Mouse (Mus musculus) neural tube, embryonic 15.5 days (tissue): ENCODE data around the gene Olfr691. TPM values are rescaled to one million over a fixed set of nuclear protein-coding genes. Genes with fewer than 3 reads are reported as not detected.
A peak's percentile ranks its signal among the peaks of the same experiment; 100 is the strongest.
"Not testable (repeated sequence)": the region's sequence is repeated elsewhere in the genome, so short reads cannot be mapped to it uniquely, and the experiment has no call there.

Source experiments
- ATAC-seq: fragments of 200-750 bp; cut with Nextera tagmentation; 2 replicates; pipeline ENCODE4 v1.8.0; 2017; ENCODE audit warnings: mild to moderate bottlenecking, moderate TSS enrichment, moderate library complexity; ENCODE audit not compliant: low FRiP score
- H3K27ac ChIP-seq: fragments of 300-500 bp; sonication (generic); replicated peaks from 2 replicates; pipeline ENCODE4 v1.5.1; 2015; ENCODE audit warnings: mild to moderate bottlenecking, inconsistent platforms
- H3K27me3 ChIP-seq: fragments of 300-500 bp; sonication (generic); replicated peaks from 2 replicates; pipeline ENCODE4 v1.6.1; 2015; ENCODE audit warnings: inconsistent platforms
- H3K36me3 ChIP-seq: fragments of 300-500 bp; sonication (generic); 2 replicates; pipeline ENCODE4 v1.6.1; 2015; ENCODE audit warnings: inconsistent platforms
- H3K4me1 ChIP-seq: fragments of 300-500 bp; sonication (generic); 2 replicates; pipeline ENCODE4 v1.6.1; 2015; ENCODE audit warnings: inconsistent platforms
- H3K4me2 ChIP-seq: fragments of 300-500 bp; sonication (generic); 2 replicates; pipeline ENCODE4 v1.6.1; 2015; ENCODE audit warnings: inconsistent platforms, mild to moderate bottlenecking, moderate library complexity
- H3K4me3 ChIP-seq: fragments of 300-500 bp; sonication (generic); replicated peaks from 2 replicates; pipeline ENCODE4 v1.5.1; 2015; ENCODE audit warnings: mild to moderate bottlenecking, inconsistent platforms
- H3K9ac ChIP-seq: fragments of 300-500 bp; sonication (generic); replicated peaks from 2 replicates; pipeline ENCODE4 v1.6.1; 2015; ENCODE audit warnings: mild to moderate bottlenecking, inconsistent platforms
- H3K9me3 ChIP-seq: fragments of 300-500 bp; sonication (generic); replicated peaks from 2 replicates; pipeline ENCODE4 v1.6.1; 2016; ENCODE audit warnings: inconsistent platforms
- whole genome bisulfite sequencing: fragments of 180-500 bp; shearing (Covaris S2); methylation state at CpG from one replicate; pipeline ENCODE4 v1.1.7; 2015; ENCODE audit warnings: mixed read lengths; 5-methylcytosine and 5-hydroxymethylcytosine counted together
- polyA plus RNA-seq: library from polyadenylated mRNA; unstranded; fragments of >200 nt; fragmentation: Nextera tagmentation; extraction: Ambion mirVana; gene quantifications from 2 replicates; pipeline ENCODE4 v1.2.1, GENCODE M21; 2015

Gene Olfr691
- polyA plus RNA-seq: 0.23 and 0.26 TPM in 2 replicates

DNA sequence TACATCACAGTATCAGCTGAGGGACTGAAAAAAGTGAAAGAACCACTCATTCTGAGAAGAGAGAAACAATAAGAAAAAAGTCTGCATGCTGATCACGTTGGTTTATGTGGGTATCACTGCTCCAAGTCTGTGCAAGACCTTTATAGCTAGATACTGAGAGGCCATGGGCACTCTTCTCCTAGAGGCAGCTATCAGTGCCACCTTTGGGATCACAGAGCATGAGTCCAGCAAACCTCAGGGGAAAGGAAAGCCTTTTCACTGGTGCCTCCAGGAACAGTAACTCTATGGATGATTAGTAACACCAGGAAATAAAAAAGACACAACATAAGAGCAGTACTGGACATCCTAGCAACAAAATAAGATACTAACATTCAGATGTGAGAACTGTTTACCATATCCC is at the start of gene Olfr691:
Gene Olfr691 (minus strand): TSS at position 101 of the 400 bp plus-strand sequence.
- no peaks in the 10 kb centered on the region for H3K9me3 ChIP-seq
- no peaks in the 10 kb centered on the region for H3K4me1 ChIP-seq
- H3K27ac ChIP-seq: no peak within 1 kb of the TSS
- H3K9ac ChIP-seq: no peak within 1 kb of the TSS
- WGBS: 57% methylated on average over 1 of the region's 1 CpGs
- H3K4me2 ChIP-seq: no peak within 1 kb of the TSS
- H3K27me3 ChIP-seq: no peaks in the 10 kb centered on the region
- no peak for ATAC-seq
- H3K36me3 ChIP-seq: no peaks in the 10 kb centered on the region
- H3K4me3 ChIP-seq: no peak within 1 kb of the TSS

DNA sequence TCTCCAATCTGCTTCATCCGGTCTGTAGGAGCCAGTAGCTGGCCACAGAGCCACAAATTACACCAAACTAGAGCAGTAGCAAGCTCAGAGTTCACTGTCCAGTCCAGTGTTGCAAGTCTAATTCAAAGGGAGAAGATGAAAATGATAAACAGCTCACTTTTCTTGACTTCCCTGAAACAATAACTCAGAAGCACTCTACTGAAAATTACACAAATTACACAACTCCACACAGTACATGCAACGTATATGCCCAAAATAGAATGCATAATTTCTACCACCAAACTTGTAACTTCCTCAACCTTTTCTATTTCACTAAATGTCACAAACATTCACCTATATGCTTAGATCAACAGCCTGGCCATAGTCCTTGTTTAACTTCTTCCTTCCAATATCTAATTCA is 48.2 kb upstream of the Olfr691 start:
- no peak for ATAC-seq
- 96% methylated on average over 2 of the region's 2 CpGs for WGBS
- Histone ChIP-seq H3K9me3 (no peaks in the 10 kb centered on the region), H3K4me3 (no peak overlapping the region), H3K9ac (no peak overlapping the region), H3K36me3 (peaks cover 43% of the 10 kb centered on the region), H3K4me2 (no peak overlapping the region), H3K27me3 (no peaks in the 10 kb centered on the region), H3K27ac (no peak overlapping the region), H3K4me1 (no peaks in the 10 kb centered on the region)

DNA sequence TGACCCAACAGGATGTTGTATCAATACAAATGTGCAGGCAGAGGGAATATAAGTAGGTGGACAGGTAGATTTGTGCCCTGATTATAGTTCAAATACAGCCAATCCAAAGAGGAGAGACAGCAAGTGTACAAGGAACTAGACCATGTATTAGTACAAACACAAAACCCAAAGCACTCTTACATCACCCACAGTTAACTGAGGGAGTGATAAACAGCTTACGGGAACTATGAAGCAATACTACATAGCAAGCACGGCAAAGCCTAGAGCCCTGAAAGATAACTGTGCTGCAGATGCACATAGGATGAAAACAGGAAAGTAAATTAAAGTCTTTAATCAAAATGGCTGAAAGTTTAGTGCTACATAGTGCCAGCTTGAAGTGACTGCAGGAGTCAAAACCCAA is 45.6 kb upstream of the Olfr691 start:
- Histone ChIP-seq H3K9me3 (no peaks in the 10 kb centered on the region), H3K27me3 (no peaks in the 10 kb centered on the region), H3K4me2 (no peak overlapping the region), H3K27ac (no peak overlapping the region), H3K9ac (no peak overlapping the region), H3K4me3 (no peak overlapping the region), H3K4me1 (no peaks in the 10 kb centered on the region), H3K36me3 (peaks cover 68% of the 10 kb centered on the region)
- ATAC-seq: no peak
- WGBS: 91% methylated on average over 2 of the region's 2 CpGs

DNA sequence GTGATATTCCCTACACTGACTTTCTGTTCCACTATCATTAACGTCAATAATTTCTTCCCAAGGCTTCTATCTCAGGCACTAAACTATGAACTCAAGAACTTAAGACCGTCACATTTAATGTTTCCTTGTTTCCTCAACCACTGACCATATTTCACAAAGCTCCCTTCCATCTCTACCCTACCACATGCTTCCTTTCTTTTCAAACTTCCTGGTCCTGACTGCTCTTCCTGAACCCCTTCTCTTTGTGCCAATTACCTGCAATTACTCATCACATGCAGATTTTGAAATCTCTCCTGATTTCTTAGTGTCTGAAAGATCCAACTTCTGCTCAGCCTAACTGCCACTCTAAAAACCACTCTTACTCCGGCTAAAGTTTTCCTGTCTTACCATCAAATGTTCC is 38.3 kb upstream of the Olfr691 start:
- H3K9ac ChIP-seq: no peak overlapping the region
- no peaks in the 10 kb centered on the region for H3K4me1 ChIP-seq
- no peak overlapping the region for H3K4me3 ChIP-seq
- no peak overlapping the region for H3K4me2 ChIP-seq
- no peaks in the 10 kb centered on the region for H3K9me3 ChIP-seq
- H3K27ac ChIP-seq: no peak overlapping the region
- peaks cover 83% of the 10 kb centered on the region for H3K36me3 ChIP-seq
- WGBS: 96% methylated on average over 3 of the region's 3 CpGs
- ATAC-seq: no peak
- no peaks in the 10 kb centered on the region for H3K27me3 ChIP-seq

DNA sequence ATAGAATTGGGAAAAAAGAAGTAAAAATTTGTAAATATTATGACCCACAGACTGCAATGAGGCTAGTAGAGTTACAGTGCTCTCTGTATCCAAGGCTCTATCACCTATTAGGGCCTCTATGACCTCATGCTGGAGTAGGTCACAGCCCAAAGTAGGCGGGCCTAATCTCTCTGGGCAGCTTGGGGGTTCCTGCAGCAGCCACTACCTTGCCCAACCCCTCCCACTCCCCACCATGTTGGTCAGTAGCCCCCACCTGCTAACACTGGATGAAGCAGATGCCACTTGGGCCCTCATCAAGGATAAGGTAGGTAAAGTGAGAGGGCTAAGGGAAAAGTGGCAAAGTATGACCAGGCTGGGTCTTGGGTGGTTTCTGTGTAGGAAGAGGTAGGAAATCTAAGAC is 32.8 kb upstream of the Olfr691 start, which contains the start of gene Gm5901:
Gene Gm5901 (plus strand): TSS at position 173 of the 400 bp plus-strand sequence.
- no peak within 1 kb of the TSS for H3K4me3 ChIP-seq
- no peaks in the 10 kb centered on the region for H3K9me3 ChIP-seq
- H3K4me2 ChIP-seq: no peak within 1 kb of the TSS
- no peak within 1 kb of the TSS for H3K27ac ChIP-seq
- ATAC-seq: no peak
- 94% methylated on average over 1 of the region's 1 CpGs for WGBS
- no peaks in the 10 kb centered on the region for H3K4me1 ChIP-seq
- H3K36me3 ChIP-seq: peaks cover 70% of the 10 kb centered on the region
- no peak within 1 kb of the TSS for H3K9ac ChIP-seq
- H3K27me3 ChIP-seq: no peaks in the 10 kb centered on the region

DNA sequence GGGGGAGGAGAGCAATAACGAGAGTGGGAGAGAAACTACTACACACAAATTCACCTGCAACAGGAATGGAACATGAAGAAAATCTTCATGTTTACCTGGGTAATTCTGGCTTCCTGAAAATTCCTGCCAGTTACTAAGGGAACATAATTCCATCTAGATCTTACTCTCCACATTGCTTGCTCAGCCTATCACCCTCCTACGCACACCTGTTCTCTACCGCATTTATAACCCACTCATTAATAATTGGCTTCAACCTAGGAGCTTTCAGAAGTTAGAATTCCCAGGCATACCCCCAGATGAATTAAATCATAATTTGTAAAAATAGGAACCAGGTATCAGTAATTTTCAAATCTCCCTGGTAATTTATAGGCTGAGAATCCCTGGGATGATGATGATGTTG is 31.9 kb upstream of the Olfr691 start:
- no peak for ATAC-seq
- no peak overlapping the region for H3K4me2 ChIP-seq
- H3K27me3 ChIP-seq: no peaks in the 10 kb centered on the region
- WGBS: 97% methylated on average over 3 of the region's 3 CpGs
- H3K4me3 ChIP-seq: no peak overlapping the region
- peaks cover 61% of the 10 kb centered on the region for H3K36me3 ChIP-seq
- no peaks in the 10 kb centered on the region for H3K9me3 ChIP-seq
- no peak overlapping the region for H3K9ac ChIP-seq
- no peak overlapping the region for H3K27ac ChIP-seq
- no peaks in the 10 kb centered on the region for H3K4me1 ChIP-seq

DNA sequence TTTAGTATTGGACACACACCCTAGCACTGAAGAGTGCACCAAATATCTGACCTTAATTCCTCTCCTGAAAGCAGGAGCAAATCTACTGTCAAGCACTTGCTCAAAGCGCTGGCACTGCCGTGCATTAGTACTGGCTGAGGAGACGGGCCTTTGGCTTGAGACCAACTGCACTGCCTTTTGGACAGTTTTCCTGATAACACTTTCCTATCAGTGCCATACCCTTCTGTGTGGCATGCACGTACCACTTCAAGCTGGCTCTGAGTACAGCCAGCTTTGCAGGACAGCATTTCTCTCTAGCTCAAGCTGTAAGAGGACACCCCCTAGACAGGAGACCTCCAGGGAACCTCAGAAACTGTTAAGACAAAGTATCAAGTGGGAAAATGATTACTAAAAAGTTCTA is 31.4 kb upstream of the Olfr691 start:
- Histone ChIP-seq H3K4me1 (no peaks in the 10 kb centered on the region), H3K36me3 (peaks cover 56% of the 10 kb centered on the region), H3K9me3 (no peaks in the 10 kb centered on the region), H3K9ac (no peak overlapping the region), H3K27me3 (no peaks in the 10 kb centered on the region), H3K4me2 (no peak overlapping the region), H3K27ac (no peak overlapping the region), H3K4me3 (no peak overlapping the region)
- WGBS: 84% methylated on average over 4 of the region's 4 CpGs
- no peak for ATAC-seq

DNA sequence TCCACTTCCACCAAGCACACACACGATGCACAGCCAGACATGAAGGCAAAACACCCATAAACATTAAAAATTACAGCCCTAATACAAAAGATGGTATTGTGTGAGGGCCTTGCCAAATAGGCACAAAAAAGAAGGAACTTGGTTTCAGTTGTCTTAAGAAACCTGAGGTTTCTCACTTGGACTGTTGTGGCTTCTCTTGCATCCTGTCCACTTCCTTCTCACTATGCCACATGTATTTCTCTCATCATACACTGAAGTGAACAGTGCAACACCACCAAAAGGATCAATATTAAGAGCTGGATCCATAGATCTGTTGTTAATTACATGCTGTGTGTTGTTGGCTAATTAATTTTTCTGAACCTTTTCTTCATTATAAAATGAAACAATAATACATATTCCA is 30.8 kb upstream of the Olfr691 start:
- Histone ChIP-seq H3K27ac (no peak overlapping the region), H3K4me3 (no peak overlapping the region), H3K9me3 (no peaks in the 10 kb centered on the region), H3K36me3 (peaks cover 50% of the 10 kb centered on the region), H3K9ac (no peak overlapping the region), H3K4me1 (no peaks in the 10 kb centered on the region), H3K27me3 (no peaks in the 10 kb centered on the region), H3K4me2 (no peak overlapping the region)
- no peak for ATAC-seq
- WGBS: 88% methylated on average over 1 of the region's 1 CpGs

DNA sequence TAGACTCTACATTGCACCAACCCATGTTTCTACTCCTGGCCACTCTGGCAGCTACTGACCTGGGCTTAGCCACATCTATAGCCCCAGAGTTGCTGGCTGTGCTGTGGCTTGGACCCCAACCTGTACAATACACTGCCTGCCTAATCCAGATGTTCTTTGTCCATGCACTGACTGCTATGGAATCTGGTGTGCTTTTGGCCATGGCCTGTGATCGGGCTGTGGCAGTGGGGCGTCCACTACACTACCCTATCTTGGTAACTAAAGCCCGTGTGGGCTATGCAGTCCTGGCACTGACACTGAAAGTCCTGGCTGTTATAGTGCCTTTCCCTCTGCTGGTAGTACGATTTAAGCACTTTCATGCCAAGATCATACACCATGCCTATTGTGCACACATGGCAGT is 26.5 kb upstream of the Olfr691 start:
- 98% methylated on average over 4 of the region's 4 CpGs for WGBS
- ATAC-seq: no peak; the same call in 1 of the 2 replicates
- no peaks in the 10 kb centered on the region for H3K9me3 ChIP-seq
- no peak overlapping the region for H3K27ac ChIP-seq
- H3K36me3 ChIP-seq: peaks cover 15% of the 10 kb centered on the region; the same call in 1 of the 2 replicates
- H3K4me2 ChIP-seq: no peak overlapping the region
- no peak overlapping the region for H3K4me3 ChIP-seq
- no peaks in the 10 kb centered on the region for H3K27me3 ChIP-seq
- H3K4me1 ChIP-seq: no peaks in the 10 kb centered on the region
- no peak overlapping the region for H3K9ac ChIP-seq

DNA sequence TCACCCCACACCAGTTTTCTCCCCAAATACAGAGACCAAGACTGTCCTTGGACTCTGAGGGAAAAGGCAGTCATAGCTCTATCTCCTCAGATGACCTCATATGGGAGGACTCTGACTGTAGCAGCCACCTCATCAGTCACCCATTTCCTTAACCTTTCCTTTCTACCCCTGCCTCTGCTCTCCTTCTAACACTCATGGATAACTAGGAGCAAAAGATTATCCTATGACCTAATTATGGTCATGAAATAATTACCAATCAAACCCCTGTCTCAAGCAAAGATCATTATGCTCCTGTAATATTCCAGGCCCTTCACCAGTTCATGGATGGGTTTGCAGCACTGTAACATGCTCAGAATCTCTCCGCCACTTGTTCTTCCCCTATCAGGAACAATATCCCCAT is 25.9 kb upstream of the Olfr691 start, which contains the start of gene Olfr692:
Gene Olfr692 (plus strand): TSS at position 301 of the 400 bp plus-strand sequence.
- Histone ChIP-seq H3K27ac (no peak within 1 kb of the TSS), H3K4me2 (no peak within 1 kb of the TSS), H3K9me3 (no peaks in the 10 kb centered on the region), H3K4me3 (no peak within 1 kb of the TSS), H3K36me3 (peaks cover 9% of the 10 kb centered on the region; the same call in 1 of the 2 replicates), H3K9ac (no peak within 1 kb of the TSS), H3K4me1 (no peaks in the 10 kb centered on the region), H3K27me3 (no peaks in the 10 kb centered on the region)
- WGBS: 90% methylated on average over 1 of the region's 1 CpGs
- no peak for ATAC-seq

DNA sequence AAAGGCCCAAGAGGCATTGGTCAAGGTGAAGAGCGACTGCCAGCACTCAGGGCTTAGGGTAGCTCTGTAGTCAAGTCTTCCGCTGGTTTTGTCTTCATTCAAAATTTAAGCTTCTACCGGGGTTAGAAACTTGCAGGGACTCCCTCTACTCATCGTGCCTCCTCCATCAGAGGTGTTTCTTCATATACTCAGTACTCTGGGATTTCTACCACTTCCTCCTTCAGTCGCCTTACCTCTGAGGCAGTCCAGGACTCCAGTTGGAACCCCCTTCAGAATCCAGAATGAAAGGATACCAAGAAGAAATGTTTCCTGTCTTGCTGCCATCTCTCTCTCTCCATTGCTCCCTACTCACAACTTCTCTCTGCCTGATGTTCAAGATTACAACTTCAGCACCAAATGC is 25.2 kb upstream of the Olfr691 start:
- no peak overlapping the region for H3K27ac ChIP-seq
- no peak overlapping the region for H3K4me2 ChIP-seq
- peaks cover 6% of the 10 kb centered on the region; the same call in 1 of the 2 replicates for H3K36me3 ChIP-seq
- no peaks in the 10 kb centered on the region for H3K9me3 ChIP-seq
- no peaks in the 10 kb centered on the region for H3K4me1 ChIP-seq
- no peaks in the 10 kb centered on the region for H3K27me3 ChIP-seq
- H3K4me3 ChIP-seq: no peak overlapping the region
- ATAC-seq: no peak
- WGBS: 86% methylated on average over 5 of the region's 5 CpGs
- no peak overlapping the region for H3K9ac ChIP-seq

DNA sequence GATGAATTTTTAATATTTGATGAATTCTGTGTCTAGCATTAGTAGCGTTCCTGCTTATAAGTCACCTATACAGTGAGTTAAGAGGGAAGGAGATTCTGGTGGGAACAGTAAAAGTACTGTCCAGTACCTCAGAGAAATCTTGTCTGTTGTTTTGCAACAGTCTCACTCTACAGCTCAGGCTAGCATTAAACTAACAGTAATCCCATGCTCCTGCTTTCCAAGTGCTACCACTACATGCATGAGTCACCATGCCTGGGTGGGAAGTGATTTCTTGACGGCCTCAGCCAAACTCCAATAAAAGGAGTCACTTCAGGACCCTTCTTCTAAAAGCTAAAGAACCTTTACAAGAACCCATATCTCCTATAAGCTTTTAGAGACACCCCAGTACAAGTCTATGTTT is 19.6 kb upstream of the Olfr691 start:
- no peaks in the 10 kb centered on the region for H3K9me3 ChIP-seq
- no peak overlapping the region for H3K27ac ChIP-seq
- H3K9ac ChIP-seq: no peak overlapping the region
- H3K36me3 ChIP-seq: no peaks in the 10 kb centered on the region
- no peak for ATAC-seq
- H3K27me3 ChIP-seq: no peaks in the 10 kb centered on the region
- no peaks in the 10 kb centered on the region for H3K4me1 ChIP-seq
- no peak overlapping the region for H3K4me2 ChIP-seq
- no peak overlapping the region for H3K4me3 ChIP-seq
- WGBS: 88% methylated on average over 2 of the region's 2 CpGs

DNA sequence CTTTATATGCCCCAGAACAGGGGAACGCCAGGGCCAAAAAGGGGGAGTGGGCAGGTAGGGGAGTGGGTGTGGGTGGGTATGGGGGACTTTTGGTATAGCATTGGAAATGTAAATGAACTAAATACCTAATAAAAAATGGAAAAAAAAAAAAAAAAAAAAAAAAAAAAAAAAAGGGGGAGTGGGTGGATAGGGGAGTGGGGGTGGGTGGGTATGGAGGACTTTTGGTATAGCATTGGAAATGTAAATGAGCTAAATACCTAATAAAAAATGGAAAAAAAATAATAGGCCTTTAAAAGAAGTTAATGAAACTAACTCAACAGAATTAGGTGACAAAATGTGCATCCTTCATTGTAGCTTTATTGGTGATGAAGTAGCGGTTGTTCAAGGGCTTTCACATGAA is 14.4 kb upstream of the Olfr691 start:
- H3K27ac ChIP-seq, H3K4me3 ChIP-seq, H3K4me2 ChIP-seq, H3K9ac ChIP-seq, H3K9me3 ChIP-seq, H3K36me3 ChIP-seq, H3K4me1 ChIP-seq, H3K27me3 ChIP-seq: not testable (repeated sequence)
- 94% methylated on average over 1 of the region's 2 CpGs for WGBS
- peak; percentile 93 for ATAC-seq
